Mouse (Mus musculus) liver, adult 2 months (tissue): ENCODE measurements around the gene Flt3.

ENCODE experiments used
- CTCF ChIP-seq: fragments of 200-500 bp; IDR thresholded peaks from 2 replicates; pipeline ENCODE4 v1.5.1; 2011; ENCODE audit warnings: low read depth, low read length, control low read depth
- POLR2A ChIP-seq: fragments of 200-500 bp; IDR thresholded peaks from 2 replicates; pipeline ENCODE4 v1.6.1; 2011; ENCODE audit warnings: low read length, control low read depth; ENCODE audit not compliant: insufficient read depth; ENCODE audit errors: extremely low read depth

DNA sequence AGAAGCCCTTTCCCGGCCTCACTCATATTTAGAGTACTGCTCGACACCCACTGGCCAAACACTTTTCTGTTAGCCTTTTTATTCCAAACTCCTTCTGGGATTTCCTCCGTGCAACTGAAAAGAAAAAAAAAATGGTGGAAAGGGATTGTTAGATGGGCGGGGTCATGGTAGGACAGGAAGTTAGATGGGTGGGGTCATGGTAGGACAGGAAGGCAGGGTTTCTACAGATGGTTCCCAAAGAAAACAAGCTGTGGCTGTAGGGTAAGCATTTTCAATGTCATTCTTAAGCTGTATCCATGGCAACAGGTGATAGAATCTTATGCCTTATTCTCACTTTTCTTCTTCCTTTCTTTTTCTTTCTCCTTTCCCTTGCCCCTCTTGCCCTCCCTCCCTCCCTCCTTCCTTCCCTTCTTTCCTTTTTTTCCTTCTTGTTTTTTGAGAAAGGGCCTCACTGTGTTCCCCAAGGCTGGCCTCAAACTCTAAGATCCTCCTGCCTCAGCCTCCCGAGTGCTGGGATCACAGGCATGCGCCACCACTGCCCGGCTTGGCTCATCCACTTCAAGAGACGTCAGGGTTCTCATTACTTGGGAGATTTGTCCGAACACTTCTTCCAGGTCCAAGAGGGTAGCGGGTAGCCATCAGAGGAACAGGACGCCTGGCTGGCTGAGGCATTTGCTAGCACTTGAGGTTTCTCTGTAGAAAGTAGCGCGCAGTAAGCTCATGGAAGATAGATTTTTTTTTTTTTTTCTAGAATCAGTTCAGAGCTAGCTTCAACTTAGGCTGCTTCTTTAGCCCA, 43.8 kb downstream of the Flt3 start:
- TF ChIP-seq POLR2A (no peak), CTCF (no peak)
